Mouse (Mus musculus): ENCODE measurements around the gene Eea1.

The Eea1 gene

GRCm38 (mm10) chr10:95949410-95949809, 9.0 kb downstream of the Eea1 start:
- DNase-seq (ENCODE audit: low read depth, low spot score): no peak

GRCm38 (mm10) chr10:95950194-95950593, 9.7 kb downstream of the Eea1 start:
- no peak for DNase-seq (ENCODE audit: low read depth, low spot score)

GRCm38 (mm10) chr10:95950797-95951196, 10.3 kb downstream of the Eea1 start:
- DNase-seq (ENCODE audit: low read depth, low spot score): no peak

GRCm38 (mm10) chr10:95951346-95951745, 10.9 kb downstream of the Eea1 start:
- DNase-seq (ENCODE audit: low read depth, low spot score): no peak

- no peak for DNase-seq (ENCODE audit: low read depth, low spot score)
Observed at GRCm38 (mm10) chr10:95956629-95957028, 16.2 kb downstream of the Eea1 start.

- no peak for DNase-seq (ENCODE audit: low read depth, low spot score)
Observed at GRCm38 (mm10) chr10:95957574-95957973, 17.1 kb downstream of the Eea1 start.

GRCm38 (mm10) chr10:95964679-95965078, 24.2 kb downstream of the Eea1 start:
- DNase-seq (ENCODE audit: low read depth, low spot score): no peak

- no peak for DNase-seq (ENCODE audit: low read depth, low spot score)
Observed at GRCm38 (mm10) chr10:95969694-95970093, 29.2 kb downstream of the Eea1 start.

- DNase-seq (ENCODE audit: low read depth, low spot score): no peak
Observed at GRCm38 (mm10) chr10:95970744-95971212, 30.3 kb downstream of the Eea1 start.

GRCm38 (mm10) chr10:95971341-95971740, 30.9 kb downstream of the Eea1 start:
- DNase-seq (ENCODE audit: low read depth, low spot score): no peak

- no peak for DNase-seq (ENCODE audit: low read depth, low spot score)
Observed at GRCm38 (mm10) chr10:95971942-95972341, 31.5 kb downstream of the Eea1 start.

- DNase-seq (ENCODE audit: low read depth, low spot score): no peak
Observed at GRCm38 (mm10) chr10:95974462-95974861, 34.0 kb downstream of the Eea1 start.

- DNase-seq (ENCODE audit: low read depth, low spot score): no peak
Observed at GRCm38 (mm10) chr10:95976798-95977197, 36.3 kb downstream of the Eea1 start.

GRCm38 (mm10) chr10:95989731-95990130, 49.3 kb downstream of the Eea1 start:
- DNase-seq (ENCODE audit: low read depth, low spot score): no peak

- no peak for DNase-seq (ENCODE audit: low read depth, low spot score)
Observed at GRCm38 (mm10) chr10:95991176-95991575, 50.7 kb downstream of the Eea1 start.

- no peak for DNase-seq (ENCODE audit: low read depth, low spot score)
Observed at GRCm38 (mm10) chr10:96000904-96001303, 60.5 kb downstream of the Eea1 start.

GRCm38 (mm10) chr10:96015738-96016137, 75.3 kb downstream of the Eea1 start:
- DNase-seq (ENCODE audit: low read depth, low spot score): no peak

- DNase-seq (ENCODE audit: low read depth, low spot score): no peak
Observed at GRCm38 (mm10) chr10:96017418-96017817, 77.0 kb downstream of the Eea1 start.

GRCm38 (mm10) chr10:96033356-96033984, 93.0 kb downstream of the Eea1 start:
- DNase-seq (ENCODE audit: low read depth, low spot score): peak; percentile 41

- DNase-seq (ENCODE audit: low read depth, low spot score): no peak
Observed at GRCm38 (mm10) chr10:96034106-96034505, 93.7 kb downstream of the Eea1 start.

GRCm38 (mm10) chr10:96035951-96036350, 95.5 kb downstream of the Eea1 start:
- DNase-seq (ENCODE audit: low read depth, low spot score): no peak

- no peak for DNase-seq (ENCODE audit: low read depth, low spot score)
Observed at GRCm38 (mm10) chr10:96044216-96044615, 103.8 kb downstream of the Eea1 start.

- no peak for DNase-seq (ENCODE audit: low read depth, low spot score)
Observed at GRCm38 (mm10) chr10:96047960-96048536, 107.6 kb downstream of the Eea1 start.

Data from retina, postnatal 7 days (tissue).